Mouse (Mus musculus): ENCODE measurements around the gene Pik3ca. TPM values are rescaled to one million over a fixed set of nuclear protein-coding genes. Genes with fewer than 3 reads are reported as not detected.

The Pik3ca gene
- 10 to 100 TPM; 52.6 to 61.4 (median 57.4) TPM for total RNA-seq (2022)

GRCm38 (mm10) chr3:32397461-32398174 is at the start of gene Pik3ca:
TSS of gene Pik3ca (plus strand) at chr3:32397671.
- DNase-seq: peak; percentile 41

- no peak for DNase-seq
Observed at GRCm38 (mm10) chr3:32347881-32348280, 49.6 kb upstream of the Pik3ca start.

GRCm38 (mm10) chr3:32361221-32361620 is 36.2 kb upstream of the Pik3ca start:
- DNase-seq: no peak

- DNase-seq: no peak
Observed at GRCm38 (mm10) chr3:32364195-32364594, 33.3 kb upstream of the Pik3ca start.

- peak; percentile 17 for DNase-seq
Observed at GRCm38 (mm10) chr3:32364841-32365545, 32.5 kb upstream of the Pik3ca start.

- peak; percentile 70 for DNase-seq
Observed at GRCm38 (mm10) chr3:32365546-32366245, 31.8 kb upstream of the Pik3ca start, which contains the start of gene Zmat3. TSS of gene Zmat3 (minus strand) at chr3:32366014.

GRCm38 (mm10) chr3:32366246-32366734 is 31.2 kb upstream of the Pik3ca start:
- no peak for DNase-seq

GRCm38 (mm10) chr3:32367516-32367915 is 30.0 kb upstream of the Pik3ca start:
- no peak for DNase-seq

GRCm38 (mm10) chr3:32371957-32372356 is 25.5 kb upstream of the Pik3ca start:
- no peak for DNase-seq

GRCm38 (mm10) chr3:32372470-32372869 is 25.0 kb upstream of the Pik3ca start:
- no peak for DNase-seq

GRCm38 (mm10) chr3:32373236-32373635 is 24.2 kb upstream of the Pik3ca start:
- DNase-seq: no peak

- DNase-seq: no peak
Observed at GRCm38 (mm10) chr3:32379891-32380290, 17.6 kb upstream of the Pik3ca start.

GRCm38 (mm10) chr3:32381556-32381955 is 15.9 kb upstream of the Pik3ca start:
- no peak for DNase-seq

- no peak for DNase-seq
Observed at GRCm38 (mm10) chr3:32392841-32393240, 4.6 kb upstream of the Pik3ca start.

- DNase-seq: no peak
Observed at GRCm38 (mm10) chr3:32393986-32394385, 3.5 kb upstream of the Pik3ca start.

GRCm38 (mm10) chr3:32395771-32396551 is 1.5 kb upstream of the Pik3ca start:
- DNase-seq: no peak

GRCm38 (mm10) chr3:32396794-32397460 is 544 bp upstream of the Pik3ca start:
- DNase-seq: peak; percentile 98

GRCm38 (mm10) chr3:32398175-32398538 is 686 bp downstream of the Pik3ca start:
- no peak for DNase-seq

- DNase-seq: no peak
Observed at GRCm38 (mm10) chr3:32398623-32399022, 1.2 kb downstream of the Pik3ca start.

GRCm38 (mm10) chr3:32399381-32399780 is 1.9 kb downstream of the Pik3ca start:
- DNase-seq: no peak

GRCm38 (mm10) chr3:32399931-32400330 is 2.5 kb downstream of the Pik3ca start:
- DNase-seq: no peak

GRCm38 (mm10) chr3:32401591-32401990 is 4.1 kb downstream of the Pik3ca start:
- DNase-seq: no peak

Data from adrenal gland, adult 8-10 months (tissue).